Mouse (Mus musculus) cerebellum, adult 8-10 months (tissue): ENCODE results near the gene Olfr707.
"Not testable (repeated sequence)": the region's sequence is repeated elsewhere in the genome, so short reads cannot be mapped to it uniquely, and the experiment has no call there.

Experiments used
- DNase-seq: peaks from one replicate; pipeline ENCODE4 v3.0.0; 2022

The Olfr707 gene

DNA sequence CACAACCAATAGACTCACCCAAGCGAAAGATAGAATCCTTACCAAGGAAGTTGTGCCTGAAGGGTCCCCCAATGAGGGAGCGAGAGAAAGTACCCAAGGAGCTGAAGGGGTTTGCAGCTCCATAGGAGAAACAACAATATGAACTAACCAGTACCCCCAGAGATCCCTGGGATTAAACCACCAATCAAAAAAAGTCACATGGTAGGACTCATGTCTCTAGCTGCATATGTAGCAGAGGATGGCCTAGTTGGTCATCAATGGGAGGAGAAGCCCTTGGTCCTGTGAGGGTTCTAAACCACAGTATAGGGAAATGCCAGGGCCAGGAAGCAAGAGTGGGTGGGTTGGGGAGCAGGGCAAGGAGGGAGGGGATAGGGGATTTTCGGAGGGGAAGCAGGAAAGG, at the start of gene Olfr707:
Gene Olfr707 (minus strand): TSS at position 101 of the 400 bp plus-strand sequence.
- DNase-seq: not testable (repeated sequence)

DNA sequence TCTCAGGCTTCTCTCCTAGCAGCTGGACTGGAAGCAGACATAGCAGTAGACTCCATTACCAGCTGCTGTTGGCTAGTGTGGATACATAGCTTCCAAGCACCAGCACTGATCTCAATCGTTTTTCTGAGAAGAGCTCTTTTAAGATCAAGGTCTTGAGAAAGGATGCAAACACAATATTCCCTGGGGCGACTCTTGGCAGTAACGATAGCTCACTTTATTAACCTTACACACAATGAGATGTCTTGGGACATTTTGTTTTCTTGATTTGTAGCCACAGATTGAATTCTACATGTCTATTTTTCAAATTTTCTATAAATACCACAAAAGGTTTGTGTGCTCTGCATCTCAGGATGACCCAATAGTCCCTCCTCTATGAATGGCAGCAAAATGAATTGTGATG, 47.2 kb upstream of the Olfr707 start, which contains the start of gene Olfr710:
Gene Olfr710 (minus strand): TSS at position 101 of the 400 bp plus-strand sequence.
- no peak for DNase-seq

DNA sequence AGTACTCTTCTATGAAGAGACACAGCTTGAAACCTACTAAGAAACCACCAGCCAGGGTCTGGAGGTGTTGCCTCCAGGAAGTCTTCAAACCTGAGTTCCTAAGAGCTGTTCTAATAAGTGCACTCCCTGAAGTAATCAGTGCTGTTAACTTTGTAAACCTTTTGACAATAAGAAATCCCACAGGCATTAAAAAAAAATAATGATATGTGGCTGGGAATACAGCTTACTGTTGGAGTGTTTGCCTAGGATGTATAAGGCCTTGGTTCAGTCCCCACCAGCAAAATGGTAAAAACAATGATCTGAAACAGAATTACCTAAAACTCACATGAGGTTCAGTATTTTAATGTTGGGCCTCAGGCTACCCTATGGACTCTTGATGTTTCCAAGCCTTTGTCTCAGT, 31.1 kb upstream of the Olfr707 start, which contains the start of gene Olfr709-ps1:
Gene Olfr709-ps1 (minus strand): TSS at position 101 of the 400 bp plus-strand sequence.
- DNase-seq: no peak

DNA sequence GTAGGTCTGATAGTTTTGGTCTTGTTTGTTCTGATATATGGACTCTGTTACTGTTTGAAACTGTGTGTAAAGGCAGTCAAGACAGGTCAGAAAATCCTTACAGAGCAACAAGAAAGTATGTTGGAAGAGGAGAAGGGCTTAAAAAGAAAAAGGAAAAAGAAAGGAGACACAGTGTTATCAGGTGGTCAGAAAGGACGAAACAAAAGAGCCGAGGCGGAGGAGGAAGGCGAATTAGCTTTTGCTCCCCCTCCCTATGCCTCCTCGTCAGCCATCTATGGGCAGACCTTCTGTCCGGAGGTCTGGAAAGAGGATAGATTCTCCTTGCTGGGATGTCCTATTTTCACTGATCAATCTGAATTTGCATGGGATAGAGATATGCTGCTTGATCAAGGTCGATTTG, 19.9 kb upstream of the Olfr707 start:
- DNase-seq: not testable (repeated sequence)

DNA sequence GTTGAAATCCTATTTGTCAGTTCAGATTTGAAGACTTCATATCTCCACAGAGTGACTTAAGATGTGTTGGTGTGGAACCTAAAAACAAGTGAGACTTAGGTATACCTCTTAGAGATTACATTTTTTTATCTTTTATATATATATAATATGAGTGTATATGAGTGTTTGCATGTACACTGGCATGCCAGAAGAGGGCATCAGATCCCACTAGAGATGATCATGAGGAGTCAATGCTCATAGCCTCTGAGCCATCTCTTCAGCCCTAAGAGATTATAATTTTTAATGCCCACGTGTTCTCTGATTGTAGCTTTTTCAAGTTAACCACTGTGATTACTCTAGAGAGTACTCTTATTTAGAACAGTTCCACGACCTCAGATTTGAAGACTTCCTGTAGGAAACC, 6.6 kb upstream of the Olfr707 start, which contains the start of gene Olfr1532-ps1:
Gene Olfr1532-ps1 (plus strand): TSS at position 326 of the 400 bp plus-strand sequence.
- DNase-seq: no peak

DNA sequence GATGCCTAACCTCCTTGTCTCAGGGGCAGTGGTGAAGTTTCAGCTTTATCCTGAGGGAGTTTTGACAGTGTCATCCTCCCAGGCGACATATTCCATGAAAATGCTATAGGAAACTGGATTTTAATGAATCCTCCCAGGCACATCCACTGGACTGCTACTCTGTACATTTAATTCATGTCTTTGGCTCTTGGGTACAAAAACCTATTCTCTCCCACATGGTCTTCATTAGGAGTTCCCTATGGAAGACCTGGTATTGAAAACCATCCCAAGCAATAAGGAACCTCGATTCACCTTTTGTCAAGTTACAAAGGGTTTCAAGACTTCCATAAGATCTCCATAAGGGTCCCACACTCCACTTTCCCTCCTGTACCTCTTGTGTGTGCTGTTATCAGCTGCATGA, 13.0 kb downstream of the Olfr707 start, which contains the start of gene Olfr706:
Gene Olfr706 (minus strand): TSS at position 101 of the 400 bp plus-strand sequence.
- no peak for DNase-seq

DNA sequence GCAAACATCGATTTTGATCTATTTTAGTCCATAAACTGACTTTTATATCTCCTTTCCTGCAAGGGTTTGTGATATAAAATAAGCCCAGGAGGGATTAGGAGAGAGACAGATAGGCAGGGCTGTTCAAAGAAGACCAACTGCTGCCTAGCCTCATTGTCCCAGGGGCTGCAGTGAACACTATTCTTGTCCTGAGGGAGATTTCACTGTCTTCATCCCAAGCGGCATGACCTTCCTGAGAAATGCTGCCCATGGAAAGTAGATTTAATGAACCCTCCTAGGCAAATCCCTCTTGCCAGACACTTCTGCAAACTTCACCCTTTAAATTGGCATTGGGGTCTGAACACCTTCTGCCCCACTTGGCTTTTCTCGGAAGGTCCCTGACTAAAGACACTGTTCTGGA, 24.2 kb downstream of the Olfr707 start, which contains the start of gene Olfr705:
Gene Olfr705 (minus strand): TSS at position 101 of the 400 bp plus-strand sequence.
- DNase-seq: no peak

DNA sequence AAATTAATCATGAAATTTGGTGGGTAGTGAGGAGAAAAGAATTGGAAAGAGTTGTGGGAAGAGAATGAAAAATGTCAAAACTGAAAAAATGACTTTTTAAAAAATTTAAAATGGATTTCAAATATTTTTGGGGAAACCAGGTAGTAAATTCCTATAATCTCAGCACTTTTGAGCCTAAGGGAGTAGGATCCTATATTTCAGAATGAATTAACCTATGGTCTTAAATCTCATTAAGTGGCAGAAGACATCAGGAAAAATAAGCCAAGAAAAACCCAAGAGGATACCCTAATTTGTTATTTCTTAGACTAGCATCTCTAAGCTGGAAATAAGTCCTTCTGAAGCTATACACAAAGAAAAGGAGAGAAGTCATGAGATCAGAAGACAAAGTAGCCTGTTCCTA, 38.2 kb downstream of the Olfr707 start, which contains the start of gene Olfr704:
Gene Olfr704 (plus strand): TSS at position 301 of the 400 bp plus-strand sequence.
- no peak for DNase-seq

DNA sequence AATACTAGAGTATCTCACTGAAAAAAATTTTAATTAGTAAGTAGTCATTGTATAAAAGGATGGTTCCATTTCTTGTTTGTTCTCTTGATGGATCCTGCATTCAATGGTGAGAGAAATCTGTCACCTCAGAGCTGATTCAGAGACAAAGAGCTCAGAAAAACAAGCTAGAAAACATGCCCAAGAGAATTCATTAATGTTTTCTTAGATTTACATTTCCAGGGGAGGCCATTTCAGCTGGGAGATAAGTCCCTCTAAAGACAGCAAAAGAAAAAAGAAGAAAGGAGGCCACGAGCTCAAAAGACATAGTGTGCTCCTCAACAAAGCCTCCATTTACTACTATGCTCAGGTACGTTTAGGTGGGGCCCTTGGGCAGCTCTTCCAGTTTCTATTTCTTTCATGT, 58.0 kb downstream of the Olfr707 start, which contains the start of gene Olfr703:
Gene Olfr703 (plus strand): TSS at position 301 of the 400 bp plus-strand sequence.
- no peak for DNase-seq
